Mouse (Mus musculus): ENCODE results near the gene Mgrn1. TPM values are rescaled to one million over a fixed set of nuclear protein-coding genes. Genes with fewer than 3 reads are reported as not detected.

The Mgrn1 gene
- polyA plus RNA-seq (2016; fragmentation: Nextera tagmentation; extraction: Ambion mirVana): 66.2 and 66.3 TPM in 2 replicates

- Histone ChIP-seq H3K4me1 (peaks cover 41% of the 10 kb centered on the region), H3K36me3 (replicated peaks) (0 out of 2 replicates have a peak, but pooled peaks cover under 1% of the 10 kb centered on the region), H3K9me3 (no peaks in the 10 kb centered on the region), H3K4me3 (peak within 1 kb of the TSS; percentile 75), H3K27me3 (ENCODE audit: poor library complexity, severe bottlenecking) (no peaks in the 10 kb centered on the region), H3K27ac (peak within 1 kb of the TSS; percentile 94)
- peak; percentile 91 for DNase-seq (ENCODE audit: extremely low spot score, low spot score)
- WGBS: under 1% methylated on average over 67 of the region's 74 CpGs
Observed at GRCm38 (mm10) chr16:4885760-4886689, at the start of gene Mgrn1. TSS of gene Mgrn1 (plus strand) at chr16:4886249.

- no peaks in the 10 kb centered on the region for H3K36me3 ChIP-seq (replicated peaks)
- no peaks in the 10 kb centered on the region for H3K9me3 ChIP-seq
- peaks cover 6% of the 10 kb centered on the region; the same call in 1 of the 2 replicates for H3K4me1 ChIP-seq
- H3K4me3 ChIP-seq: no peak overlapping the region
- DNase-seq (ENCODE audit: extremely low spot score, low spot score): no peak
- WGBS: 80% methylated on average over 3 of the region's 3 CpGs
- H3K27ac ChIP-seq: no peak overlapping the region
- no peaks in the 10 kb centered on the region; the same call in 1 of the 2 replicates for H3K27me3 ChIP-seq (ENCODE audit: poor library complexity, severe bottlenecking)
Observed at GRCm38 (mm10) chr16:4837631-4838030, 48.4 kb upstream of the Mgrn1 start.

- Histone ChIP-seq H3K4me1 (peaks cover 6% of the 10 kb centered on the region; the same call in 1 of the 2 replicates), H3K27ac (no peak overlapping the region), H3K27me3 (ENCODE audit: poor library complexity, severe bottlenecking) (no peaks in the 10 kb centered on the region; the same call in 1 of the 2 replicates), H3K36me3 (replicated peaks) (no peaks in the 10 kb centered on the region), H3K4me3 (no peak overlapping the region), H3K9me3 (no peaks in the 10 kb centered on the region)
- no peak for DNase-seq (ENCODE audit: extremely low spot score, low spot score)
- 76% methylated on average over 3 of the region's 3 CpGs for WGBS
Observed at GRCm38 (mm10) chr16:4839552-4839951, 46.5 kb upstream of the Mgrn1 start.

- no peak overlapping the region for H3K4me3 ChIP-seq
- H3K36me3 ChIP-seq (replicated peaks): no peaks in the 10 kb centered on the region
- 88% methylated on average over 8 of the region's 8 CpGs for WGBS
- peaks cover 6% of the 10 kb centered on the region; the same call in 1 of the 2 replicates for H3K4me1 ChIP-seq
- no peaks in the 10 kb centered on the region for H3K9me3 ChIP-seq
- no peak for DNase-seq (ENCODE audit: extremely low spot score, low spot score)
- H3K27me3 ChIP-seq (ENCODE audit: poor library complexity, severe bottlenecking): no peaks in the 10 kb centered on the region; the same call in 1 of the 2 replicates
- H3K27ac ChIP-seq: no peak overlapping the region
Observed at GRCm38 (mm10) chr16:4840231-4840630, 45.8 kb upstream of the Mgrn1 start.

- Histone ChIP-seq H3K9me3 (no peaks in the 10 kb centered on the region), H3K4me3 (no peak overlapping the region), H3K4me1 (no peaks in the 10 kb centered on the region), H3K27me3 (ENCODE audit: poor library complexity, severe bottlenecking) (no peaks in the 10 kb centered on the region), H3K27ac (no peak overlapping the region), H3K36me3 (replicated peaks) (no peaks in the 10 kb centered on the region)
- DNase-seq (ENCODE audit: extremely low spot score, low spot score): no peak
- WGBS: 78% methylated on average over 3 of the region's 3 CpGs
Observed at GRCm38 (mm10) chr16:4847041-4847440, 39.0 kb upstream of the Mgrn1 start.

- Histone ChIP-seq H3K27ac (no peak overlapping the region), H3K27me3 (ENCODE audit: poor library complexity, severe bottlenecking) (no peaks in the 10 kb centered on the region), H3K36me3 (replicated peaks) (no peaks in the 10 kb centered on the region), H3K4me1 (no peaks in the 10 kb centered on the region), H3K4me3 (no peak overlapping the region), H3K9me3 (no peaks in the 10 kb centered on the region)
- 93% methylated on average over 2 of the region's 2 CpGs for WGBS
- no peak for DNase-seq (ENCODE audit: extremely low spot score, low spot score)
Observed at GRCm38 (mm10) chr16:4848090-4848489, 38.0 kb upstream of the Mgrn1 start.

GRCm38 (mm10) chr16:4850361-4850760, 35.7 kb upstream of the Mgrn1 start:
- Histone ChIP-seq H3K4me1 (no peaks in the 10 kb centered on the region), H3K9me3 (no peaks in the 10 kb centered on the region), H3K4me3 (no peak overlapping the region), H3K36me3 (replicated peaks) (no peaks in the 10 kb centered on the region), H3K27me3 (ENCODE audit: poor library complexity, severe bottlenecking) (no peaks in the 10 kb centered on the region), H3K27ac (no peak overlapping the region)
- DNase-seq (ENCODE audit: extremely low spot score, low spot score): no peak
- WGBS: 86% methylated on average over 7 of the region's 7 CpGs

- Histone ChIP-seq H3K27ac (no peak overlapping the region), H3K9me3 (no peaks in the 10 kb centered on the region), H3K4me3 (no peak overlapping the region), H3K4me1 (no peaks in the 10 kb centered on the region), H3K27me3 (ENCODE audit: poor library complexity, severe bottlenecking) (no peaks in the 10 kb centered on the region), H3K36me3 (replicated peaks) (no peaks in the 10 kb centered on the region)
- no peak for DNase-seq (ENCODE audit: extremely low spot score, low spot score)
- WGBS: 75% methylated on average over 5 of the region's 5 CpGs
Observed at GRCm38 (mm10) chr16:4850938-4851628, 35.0 kb upstream of the Mgrn1 start.

GRCm38 (mm10) chr16:4855046-4855650, 30.9 kb upstream of the Mgrn1 start:
- no peaks in the 10 kb centered on the region for H3K27me3 ChIP-seq (ENCODE audit: poor library complexity, severe bottlenecking)
- no peaks in the 10 kb centered on the region for H3K4me1 ChIP-seq
- H3K27ac ChIP-seq: no peak overlapping the region
- no peaks in the 10 kb centered on the region for H3K36me3 ChIP-seq (replicated peaks)
- no peak for DNase-seq (ENCODE audit: extremely low spot score, low spot score)
- H3K9me3 ChIP-seq: no peaks in the 10 kb centered on the region
- WGBS: 79% methylated on average over 5 of the region's 5 CpGs
- no peak overlapping the region for H3K4me3 ChIP-seq

- DNase-seq (ENCODE audit: extremely low spot score, low spot score): no peak
Observed at GRCm38 (mm10) chr16:4861392-4861791, 24.7 kb upstream of the Mgrn1 start.

GRCm38 (mm10) chr16:4862863-4863483, 23.1 kb upstream of the Mgrn1 start:
- H3K27ac ChIP-seq: no peak overlapping the region
- 59% methylated on average over 9 of the region's 9 CpGs for WGBS
- no peaks in the 10 kb centered on the region for H3K36me3 ChIP-seq (replicated peaks)
- DNase-seq (ENCODE audit: extremely low spot score, low spot score): peak; percentile 44
- H3K9me3 ChIP-seq: no peaks in the 10 kb centered on the region
- no peak overlapping the region for H3K4me3 ChIP-seq
- no peaks in the 10 kb centered on the region for H3K4me1 ChIP-seq
- no peaks in the 10 kb centered on the region for H3K27me3 ChIP-seq (ENCODE audit: poor library complexity, severe bottlenecking)

More at GRCm38 (mm10) chr16:4861392-4861791, 24.7 kb upstream of the Mgrn1 start:
- no peaks in the 10 kb centered on the region for H3K4me1 ChIP-seq
- H3K27me3 ChIP-seq (ENCODE audit: poor library complexity, severe bottlenecking): no peaks in the 10 kb centered on the region
- H3K4me3 ChIP-seq: no peak overlapping the region
- H3K9me3 ChIP-seq: no peaks in the 10 kb centered on the region
- 32% methylated on average over 10 of the region's 10 CpGs for WGBS
- H3K36me3 ChIP-seq (replicated peaks): no peaks in the 10 kb centered on the region
- no peak overlapping the region for H3K27ac ChIP-seq

- Histone ChIP-seq H3K4me3 (no peak overlapping the region), H3K27me3 (ENCODE audit: poor library complexity, severe bottlenecking) (no peaks in the 10 kb centered on the region), H3K9me3 (no peaks in the 10 kb centered on the region), H3K4me1 (no peaks in the 10 kb centered on the region), H3K27ac (no peak overlapping the region), H3K36me3 (replicated peaks) (no peaks in the 10 kb centered on the region)
- 83% methylated on average over 8 of the region's 8 CpGs for WGBS
- DNase-seq (ENCODE audit: extremely low spot score, low spot score): no peak
Observed at GRCm38 (mm10) chr16:4863742-4864141, 22.3 kb upstream of the Mgrn1 start.

Data from forebrain, embryonic 10.5 days (tissue).